Mouse (Mus musculus) cortical plate, adult 2 months (tissue): ENCODE measurements around the gene Dlst. TPM values are rescaled to one million over a fixed set of nuclear protein-coding genes. Genes with fewer than 3 reads are reported as not detected.

Experiments
- H3K27ac ChIP-seq: fragments of 200-500 bp; 2 replicates; pipeline ENCODE4 v1.5.1; 2012; ENCODE audit warnings: low read length, control low read depth, inconsistent platforms; ENCODE audit not compliant: insufficient read depth
- H3K4me1 ChIP-seq: fragments of 200-500 bp; 2 replicates; pipeline ENCODE4 v1.6.1; 2011; ENCODE audit warnings: low read length; ENCODE audit not compliant: control insufficient read depth, insufficient read depth
- H3K4me3 ChIP-seq: fragments of 200-500 bp; 2 replicates; pipeline ENCODE4 v1.5.1; 2011; ENCODE audit warnings: mild to moderate bottlenecking, low read length, control low read depth; ENCODE audit not compliant: insufficient read depth
- CTCF ChIP-seq: fragments of 200-500 bp; IDR thresholded peaks from 2 replicates; pipeline ENCODE4 v1.5.1; 2011; ENCODE audit warnings: mild to moderate bottlenecking, control low read depth, low read length; ENCODE audit not compliant: insufficient read depth; ENCODE audit errors: extremely low read depth
- POLR2A ChIP-seq: fragments of 200-500 bp; IDR thresholded peaks from 2 replicates; pipeline ENCODE4 v1.6.1; 2011; ENCODE audit warnings: mild to moderate bottlenecking, low read length, control low read depth; ENCODE audit not compliant: insufficient read depth; ENCODE audit errors: extremely low read depth
- polyA plus RNA-seq: library from polyadenylated mRNA; depleted of rRNA; stranded (reverse); fragments of >200 nt; gene quantifications from 2 replicates; pipeline ENCODE4 v1.2.3, GENCODE M21; 2012

Gene Dlst
- polyA plus RNA-seq, 1 experiment = 144 TPM

DNA sequence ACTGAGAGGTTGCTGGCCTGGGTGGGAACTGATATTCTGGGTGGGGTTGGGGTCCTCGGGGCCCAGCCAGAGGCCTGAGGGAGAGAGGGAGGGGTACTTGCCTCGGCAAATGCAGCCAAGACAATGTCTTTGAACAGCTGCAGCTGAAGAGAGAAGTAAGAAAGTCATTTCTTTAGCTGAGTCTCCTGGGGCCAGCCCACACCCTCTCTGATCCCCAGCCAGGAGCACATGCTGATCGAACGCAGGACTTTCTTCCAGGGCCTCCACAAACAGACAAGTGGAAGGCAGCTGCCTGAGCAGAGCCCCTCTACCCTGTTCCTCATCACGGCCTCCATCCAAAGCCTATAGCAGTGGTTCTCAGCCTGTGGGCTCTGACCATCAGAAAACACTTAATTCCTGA lies 54.4 kb downstream of the Dlst start:
- TF ChIP-seq POLR2A (no peak), CTCF (no peak)
- Histone ChIP-seq H3K27ac (no peak overlapping the region), H3K4me3 (no peak overlapping the region), H3K4me1 (no peaks in the 10 kb centered on the region)

DNA sequence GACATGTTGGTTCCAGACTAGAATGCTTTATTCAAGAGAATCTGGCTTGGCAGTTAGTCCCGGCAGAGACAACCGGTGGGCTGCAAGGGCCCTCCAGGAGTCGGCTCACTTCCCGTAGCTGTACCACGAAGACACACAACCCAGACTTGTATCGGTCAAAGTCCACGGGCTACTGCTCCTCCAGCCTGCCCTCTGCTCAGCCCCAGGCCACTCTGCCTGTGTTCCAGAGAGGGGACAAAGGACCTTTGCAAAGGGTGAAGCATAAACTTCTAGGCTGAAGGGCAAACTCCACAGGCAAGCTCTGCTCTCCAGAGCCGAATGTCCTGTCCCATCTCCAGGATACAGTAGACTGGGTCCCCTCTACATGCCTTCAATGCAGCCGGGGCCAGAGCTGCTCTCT lies 56.0 kb downstream of the Dlst start:
- TF ChIP-seq POLR2A (no peak), CTCF (no peak)
- H3K4me1 ChIP-seq = no peaks in the 10 kb centered on the region
- no peak overlapping the region for H3K4me3 ChIP-seq
- no peak overlapping the region for H3K27ac ChIP-seq

DNA sequence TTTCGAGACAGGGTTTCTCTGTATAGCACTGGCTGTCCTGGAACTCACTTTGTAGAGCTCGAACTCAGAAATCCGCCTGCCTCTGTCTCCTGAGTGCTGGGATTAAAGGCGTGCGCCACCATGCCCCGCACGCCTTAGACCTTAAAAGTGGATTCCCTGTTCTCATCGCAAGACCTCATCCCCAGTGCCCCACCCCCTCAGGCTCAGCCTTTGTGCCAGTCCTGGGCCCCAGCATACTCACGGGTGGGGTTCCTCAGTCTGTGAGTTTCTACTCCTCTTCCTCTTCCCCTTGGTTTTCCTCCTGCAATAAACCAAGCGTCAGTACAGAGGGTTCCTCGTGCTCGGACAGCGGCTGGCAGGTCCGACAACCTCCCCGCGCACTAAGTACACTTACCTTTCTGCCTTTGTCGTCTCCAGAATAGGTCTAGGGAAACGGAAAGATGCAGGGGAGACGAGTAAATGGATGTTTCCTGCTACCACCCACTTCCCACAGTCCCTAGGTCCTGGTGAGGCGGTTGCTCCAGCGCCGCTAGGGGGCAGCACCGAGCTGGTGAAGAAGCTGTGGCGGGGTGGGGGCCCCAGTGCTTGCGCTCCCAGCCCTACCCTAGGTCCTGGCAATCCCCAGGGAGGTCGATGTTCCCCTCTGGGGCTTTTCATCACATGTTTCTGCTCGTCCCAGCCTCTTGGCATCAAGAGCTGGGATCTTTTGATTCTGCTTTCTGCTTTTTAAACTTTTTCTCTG lies 58.7 kb downstream of the Dlst start:
- Histone ChIP-seq H3K4me3 (peak overlapping the region; percentile 35), H3K27ac (no peak overlapping the region), H3K4me1 (no peaks in the 10 kb centered on the region)
- TF ChIP-seq POLR2A (no peak), CTCF (peak; percentile 78)

DNA sequence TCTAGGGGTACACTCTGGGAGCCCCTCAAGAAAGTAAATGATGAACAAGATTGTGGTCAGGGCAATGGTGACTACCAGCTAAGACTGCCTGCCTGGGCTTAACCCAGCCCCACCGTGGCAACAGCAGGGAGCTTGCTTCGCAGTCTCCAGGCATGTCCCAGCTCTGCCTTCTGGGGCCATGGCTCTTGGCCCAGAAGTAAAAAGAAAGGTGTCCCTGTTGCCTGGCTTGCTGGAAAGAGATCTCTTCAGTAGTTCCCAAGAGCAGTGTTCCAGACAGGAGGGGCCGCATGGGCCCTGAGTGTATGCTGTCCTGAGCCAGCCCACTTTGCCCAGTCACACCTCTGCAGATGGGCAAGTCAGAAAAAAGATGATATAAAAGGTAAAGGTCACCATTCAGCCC lies 59.2 kb downstream of the Dlst start:
- Histone ChIP-seq H3K4me1 (no peaks in the 10 kb centered on the region), H3K4me3 (no peak overlapping the region), H3K27ac (no peak overlapping the region)
- TF ChIP-seq CTCF (no peak), POLR2A (no peak)

DNA sequence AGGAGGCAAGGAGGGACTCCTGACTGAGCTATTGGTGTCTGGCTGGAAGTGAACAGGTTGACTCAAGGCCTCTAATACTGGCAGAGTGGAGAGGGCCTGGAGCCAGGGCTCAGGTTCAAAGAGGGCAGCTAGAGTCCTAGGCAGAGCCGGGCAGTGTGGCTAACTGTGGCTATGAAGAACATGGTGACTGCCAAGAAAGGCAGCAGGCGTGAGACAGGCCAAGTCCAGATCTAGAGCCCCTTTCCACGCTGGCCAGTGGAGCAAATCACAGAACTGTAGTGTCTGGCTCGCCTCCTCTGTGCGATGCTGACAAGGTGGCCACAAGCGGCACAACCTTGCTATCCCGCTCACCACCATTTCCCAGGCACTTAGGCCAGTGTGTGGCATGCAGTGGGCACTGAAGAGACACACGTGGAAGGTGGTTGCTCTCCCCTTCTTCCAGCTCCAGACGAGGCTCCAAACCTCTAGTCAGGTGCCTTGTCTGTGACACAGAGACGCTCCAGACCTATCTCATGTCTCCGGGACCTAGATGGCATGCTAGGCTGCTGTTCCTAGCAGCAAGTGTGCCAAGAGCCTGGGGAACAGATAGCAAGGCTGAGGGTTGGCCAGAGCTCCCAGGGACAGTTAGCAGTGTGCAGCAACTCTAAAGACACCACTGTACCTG lies 59.8 kb downstream of the Dlst start:
- Histone ChIP-seq H3K4me1 (no peaks in the 10 kb centered on the region), H3K27ac (no peak overlapping the region), H3K4me3 (no peak overlapping the region)
- no peak for TF ChIP-seq CTCF
- no peak for TF ChIP-seq POLR2A

DNA sequence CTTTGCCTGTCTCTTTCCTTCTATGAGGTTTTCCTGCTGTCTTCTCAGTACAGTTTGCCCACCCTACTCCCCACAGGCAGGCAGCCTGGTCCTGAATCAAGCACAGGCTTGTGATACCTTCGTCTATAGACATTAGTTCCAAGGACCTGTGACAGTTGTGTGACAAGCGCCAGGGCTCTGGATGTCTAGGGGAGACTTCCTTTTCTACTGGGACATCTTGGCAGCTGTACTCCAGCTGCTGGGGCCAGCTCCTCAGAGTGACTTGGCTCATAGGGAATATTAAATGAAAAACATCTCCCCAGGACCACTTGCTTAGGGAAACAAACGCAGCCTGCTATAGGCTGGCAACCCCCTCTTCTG lies 60.3 kb downstream of the Dlst start:
- TF ChIP-seq POLR2A = no peak
- TF ChIP-seq CTCF = no peak
- H3K4me3 ChIP-seq = no peak overlapping the region
- H3K4me1 ChIP-seq = no peaks in the 10 kb centered on the region
- no peak overlapping the region for H3K27ac ChIP-seq

DNA sequence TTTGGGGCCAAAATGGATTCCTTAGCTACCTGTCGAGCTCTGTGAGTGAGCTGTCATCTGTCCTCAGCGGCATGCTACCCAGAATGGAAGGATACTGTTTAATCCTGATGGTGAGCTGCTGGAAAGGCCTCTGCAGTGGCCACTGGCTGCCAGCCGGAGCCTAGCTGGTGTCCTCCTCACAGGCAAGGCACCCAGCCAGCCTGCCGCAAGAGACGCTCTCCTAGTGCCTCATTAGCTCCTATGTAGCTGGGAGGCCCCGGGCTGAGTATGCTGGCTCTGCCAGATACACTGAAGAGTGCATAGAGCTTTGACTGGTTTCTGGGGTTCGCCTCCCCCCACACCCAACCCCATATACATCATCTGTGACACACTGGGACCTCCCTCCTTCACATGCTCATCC lies 63.4 kb downstream of the Dlst start:
- H3K4me3 ChIP-seq = no peak overlapping the region
- no peak overlapping the region for H3K27ac ChIP-seq
- H3K4me1 ChIP-seq = no peaks in the 10 kb centered on the region
- no peak for TF ChIP-seq CTCF
- no peak for TF ChIP-seq POLR2A

DNA sequence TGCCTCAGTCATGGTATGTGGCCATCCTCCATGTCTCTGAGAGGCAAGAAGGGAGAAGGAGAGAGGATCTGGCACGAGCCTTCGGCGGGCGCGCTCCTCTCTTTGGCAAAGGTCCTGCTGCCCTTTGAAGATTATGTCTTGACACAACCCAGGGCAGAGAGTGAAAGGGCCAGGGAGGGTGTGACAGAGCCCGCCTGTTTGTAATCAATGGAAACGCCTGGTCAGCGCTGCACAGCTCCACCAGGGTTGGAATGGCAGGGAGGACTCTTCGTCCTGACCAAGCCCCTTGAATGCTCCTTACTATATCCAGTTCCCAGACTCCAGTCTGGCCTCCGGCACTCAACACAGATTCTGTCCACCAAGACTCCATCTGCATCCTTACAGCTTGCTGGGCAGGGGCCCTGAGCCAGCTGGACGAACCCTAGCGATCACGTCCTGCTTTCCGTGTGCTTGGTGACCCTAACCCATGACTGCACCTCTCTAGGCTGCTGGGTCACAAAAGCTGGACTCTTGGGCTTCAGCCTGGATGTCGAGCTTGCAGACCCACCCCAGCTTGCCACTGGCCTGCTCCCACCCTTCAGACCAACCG lies 64.5 kb downstream of the Dlst start:
- H3K4me3 ChIP-seq = no peak overlapping the region

DNA sequence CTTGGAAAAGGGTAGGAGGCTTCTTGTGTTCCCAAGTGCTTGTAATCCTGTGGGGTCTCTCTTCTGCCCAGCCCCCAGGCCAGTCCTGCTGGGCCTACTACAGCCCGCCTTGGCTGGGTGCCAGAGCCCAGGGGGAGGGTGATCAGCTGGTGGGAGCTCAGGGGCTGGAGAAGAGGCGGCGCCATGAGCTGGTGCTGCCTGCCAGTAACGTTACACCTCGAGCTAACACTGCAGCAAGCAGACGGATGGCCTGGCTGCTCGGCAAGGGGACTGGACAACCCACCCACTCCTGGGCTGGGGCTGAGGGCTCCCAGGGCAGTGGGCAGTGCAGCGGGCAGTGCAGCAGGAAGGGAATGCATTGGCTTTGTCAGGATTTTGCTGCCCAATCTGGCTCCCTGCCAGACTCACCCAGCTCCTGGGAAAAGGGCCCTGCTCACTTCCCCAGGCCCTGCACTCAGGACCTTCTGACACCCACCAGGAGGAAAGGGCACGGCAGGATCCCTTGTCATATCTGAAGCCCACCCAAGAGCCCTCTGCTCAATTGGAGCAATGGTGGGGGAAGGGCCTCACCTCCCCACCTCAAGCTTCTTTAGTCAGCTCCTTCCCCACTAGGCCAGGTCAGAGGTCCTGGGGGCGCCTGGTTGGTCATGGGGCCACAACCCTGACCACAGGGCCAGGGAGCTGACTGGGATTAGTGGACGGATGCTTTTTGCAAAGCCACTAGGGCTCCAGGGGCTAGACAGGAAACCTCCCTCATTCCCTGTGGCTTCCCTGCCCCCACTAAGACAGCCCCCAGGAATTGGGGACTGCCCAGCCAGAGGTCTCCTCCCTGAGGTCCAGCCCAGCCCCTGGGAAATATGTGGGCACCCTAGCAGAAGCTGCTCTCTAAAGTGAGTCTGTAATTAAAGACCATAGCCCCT lies 65.6 kb downstream of the Dlst start:
- TF ChIP-seq CTCF (no peak), POLR2A (no peak)
- H3K4me3 ChIP-seq = no peak overlapping the region; the same call in 1 of the 2 replicates
- no peaks in the 10 kb centered on the region for H3K4me1 ChIP-seq
- H3K27ac ChIP-seq = no peak overlapping the region

More for the DNA sequence above, 64.5 kb downstream of the Dlst start:
- Histone ChIP-seq H3K27ac (no peak overlapping the region), H3K4me1 (no peaks in the 10 kb centered on the region)
- TF ChIP-seq POLR2A (no peak), CTCF (no peak)

DNA sequence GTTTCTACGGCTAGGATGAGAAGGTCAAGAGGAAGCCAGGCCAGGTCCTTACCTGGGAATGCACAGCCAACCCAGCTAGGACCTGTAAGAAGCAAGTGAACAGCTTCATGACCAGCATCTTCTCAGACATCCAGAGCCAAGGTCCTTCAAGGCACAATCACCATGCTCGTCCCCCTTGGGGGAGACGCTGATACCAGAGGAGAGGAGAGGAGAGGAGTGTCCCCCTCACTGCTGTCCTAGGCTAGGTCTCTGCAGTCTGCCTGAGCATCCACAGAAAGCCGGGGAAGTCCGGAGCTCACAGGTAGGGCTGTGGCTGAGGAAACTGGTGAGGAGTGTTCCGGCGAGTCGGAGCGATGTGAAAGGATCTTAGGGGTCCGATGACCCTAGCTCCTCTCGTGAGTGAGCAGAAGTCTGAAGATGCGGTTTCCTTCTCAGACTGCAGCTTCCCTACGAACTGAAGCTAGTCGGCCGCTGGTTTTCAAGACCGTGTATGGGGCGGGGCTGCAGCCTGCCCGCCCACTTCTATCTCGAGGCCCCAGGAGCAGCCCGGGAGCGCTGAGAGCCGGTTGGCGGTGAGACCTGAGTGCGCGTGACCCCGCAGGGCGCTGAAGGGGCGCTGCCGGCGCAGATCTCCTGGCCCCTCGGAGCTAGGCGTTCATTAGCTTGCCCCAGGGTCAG lies 66.4 kb downstream of the Dlst start:
- TF ChIP-seq POLR2A = no peak
- TF ChIP-seq CTCF = no peak
- Histone ChIP-seq H3K4me1 (no peaks in the 10 kb centered on the region), H3K4me3 (no peak overlapping the region; the same call in 1 of the 2 replicates), H3K27ac (no peak overlapping the region)
